Mouse (Mus musculus) brain, embryonic 14.5 days (tissue): ENCODE results near the gene P4htm.

Experiments
- CTCF ChIP-seq: fragments of 200-500 bp; IDR thresholded peaks from 2 replicates; pipeline ENCODE4 v1.5.1; 2012; ENCODE audit warnings: inconsistent platforms, mild to moderate bottlenecking, moderate library complexity, borderline replicate concordance; ENCODE audit not compliant: insufficient read depth, insufficient read length; ENCODE audit errors: extremely low read depth
- POLR2A ChIP-seq: fragments of 200-500 bp; IDR thresholded peaks from 2 replicates; pipeline ENCODE4 v1.6.1; 2012; ENCODE audit warnings: mild to moderate bottlenecking, inconsistent platforms, borderline replicate concordance; ENCODE audit not compliant: poor library complexity, insufficient read depth, insufficient read length, severe bottlenecking; ENCODE audit errors: extremely low read depth

GRCm38 (mm10) chr9:108572321-108572720 lies 25.1 kb downstream of the P4htm start:
- TF ChIP-seq POLR2A = no peak
- no peak for TF ChIP-seq CTCF
